Mouse (Mus musculus): Measurements from ENCODE around the gene Rps6ka2.
"Not testable (repeated sequence)": the region's sequence is repeated elsewhere in the genome, so short reads cannot be mapped to it uniquely, and the experiment has no call there.

Gene Rps6ka2

GRCm38 (mm10) chr17:7332745-7333144 lies 162.8 kb downstream of the Rps6ka2 start:
- in situ Hi-C loops (cut with MboI, MseI), result not testable (repeated sequence)

- in situ Hi-C loops (cut with MboI, MseI), result not testable (repeated sequence)
Observed at GRCm38 (mm10) chr17:7337381-7337780, 167.5 kb downstream of the Rps6ka2 start.

GRCm38 (mm10) chr17:7348765-7349164 lies 178.8 kb downstream of the Rps6ka2 start:
- in situ Hi-C loops (cut with MboI, MseI), result not testable (repeated sequence)

- in situ Hi-C loops (cut with MboI, MseI), result not testable (repeated sequence)
Observed at GRCm38 (mm10) chr17:7352596-7352995, 182.7 kb downstream of the Rps6ka2 start, which contains the start of gene Ttll2. Ttll2 (minus strand) TSS chr17:7352696.
